Mouse (Mus musculus) mammary gland, adult 2 months (tissue): ENCODE results near the gene Arhgdia. TPM values are rescaled to one million over a fixed set of nuclear protein-coding genes. Genes with fewer than 3 reads are reported as not detected.

Experiments used
- polyA plus RNA-seq: library from polyadenylated mRNA; depleted of rRNA; stranded (reverse); fragments of >200 nt; gene quantifications from 2 replicates; pipeline ENCODE4 v1.2.3, GENCODE M21; 2012; ENCODE audit warnings: low replicate concordance; rRNA removed

Gene Arhgdia
- polyA plus RNA-seq = 741 and 971 TPM in 2 replicates

DNA sequence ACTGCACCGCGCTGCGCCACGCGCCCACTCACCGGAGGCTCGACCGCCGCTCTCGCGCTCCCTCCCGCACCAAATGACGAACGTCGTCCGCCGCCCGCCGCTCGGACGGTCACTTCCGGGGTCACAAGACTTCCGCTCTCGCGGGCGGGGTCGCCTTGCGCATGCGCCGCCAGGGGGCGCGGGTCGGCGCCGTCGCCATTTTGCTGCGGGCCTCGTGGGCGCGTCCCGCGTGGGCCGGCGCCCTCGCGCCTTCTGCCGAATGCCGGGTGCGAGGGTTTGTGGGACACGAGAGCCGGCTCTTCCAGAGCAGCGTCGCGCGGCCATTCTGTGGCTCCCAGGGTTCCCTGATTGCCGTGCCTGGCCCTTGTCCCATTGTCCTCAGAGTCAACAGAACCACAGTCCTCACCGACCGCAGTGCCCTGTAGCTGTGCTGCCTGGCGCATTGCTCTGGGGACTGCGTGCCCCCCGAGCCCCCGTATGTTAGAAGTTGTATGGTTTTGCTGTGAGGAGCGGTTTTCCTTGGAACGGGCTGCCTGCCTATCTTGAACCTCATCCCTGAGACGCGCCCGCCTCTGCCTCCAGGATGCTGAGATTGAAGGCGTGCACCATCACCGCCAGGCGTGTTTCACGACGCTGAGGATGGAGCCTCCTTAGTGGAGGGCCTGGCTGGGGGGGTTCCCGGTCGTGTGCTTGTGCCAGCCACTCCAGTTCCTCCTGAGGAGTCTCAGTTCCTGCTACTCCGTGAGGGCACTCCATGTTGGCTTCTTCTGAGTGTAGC, at the start of gene Arhgdia:
Gene Arhgdia (minus strand): TSS at position 135 of the 778 bp plus-strand sequence.

DNA sequence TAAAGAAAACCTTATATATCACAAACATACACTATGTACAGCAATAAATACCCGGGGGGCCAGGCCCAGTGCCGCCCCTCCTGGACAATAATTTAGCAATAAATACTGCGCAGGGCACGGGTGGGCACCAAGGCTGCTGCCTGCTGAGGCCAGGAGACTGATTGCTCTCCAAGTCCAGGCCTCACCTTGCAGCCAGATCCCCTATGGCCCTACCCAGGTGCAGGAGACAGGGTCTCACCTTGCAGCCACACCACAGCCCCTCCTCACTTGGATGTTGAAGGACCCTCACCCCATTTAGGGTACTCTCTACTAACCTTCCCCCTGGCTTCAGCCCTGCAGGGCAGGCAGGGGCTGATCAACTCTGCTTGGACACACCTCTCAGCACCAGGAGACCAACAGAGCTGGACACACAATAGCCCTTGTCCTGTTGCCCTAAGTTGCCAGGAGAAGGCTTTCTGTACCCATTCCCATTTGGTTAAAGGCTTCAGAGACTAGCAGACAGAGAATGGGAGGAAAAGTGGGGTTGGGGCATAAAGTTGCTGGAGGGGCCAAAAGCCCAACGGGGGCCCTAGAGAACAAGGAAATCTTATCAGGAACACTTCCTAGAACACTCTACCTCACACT, 43.8 kb upstream of the Arhgdia start, which contains the start of gene Sirt7:
Gene Sirt7 (minus strand): TSS at position 89 of the 624 bp plus-strand sequence.

DNA sequence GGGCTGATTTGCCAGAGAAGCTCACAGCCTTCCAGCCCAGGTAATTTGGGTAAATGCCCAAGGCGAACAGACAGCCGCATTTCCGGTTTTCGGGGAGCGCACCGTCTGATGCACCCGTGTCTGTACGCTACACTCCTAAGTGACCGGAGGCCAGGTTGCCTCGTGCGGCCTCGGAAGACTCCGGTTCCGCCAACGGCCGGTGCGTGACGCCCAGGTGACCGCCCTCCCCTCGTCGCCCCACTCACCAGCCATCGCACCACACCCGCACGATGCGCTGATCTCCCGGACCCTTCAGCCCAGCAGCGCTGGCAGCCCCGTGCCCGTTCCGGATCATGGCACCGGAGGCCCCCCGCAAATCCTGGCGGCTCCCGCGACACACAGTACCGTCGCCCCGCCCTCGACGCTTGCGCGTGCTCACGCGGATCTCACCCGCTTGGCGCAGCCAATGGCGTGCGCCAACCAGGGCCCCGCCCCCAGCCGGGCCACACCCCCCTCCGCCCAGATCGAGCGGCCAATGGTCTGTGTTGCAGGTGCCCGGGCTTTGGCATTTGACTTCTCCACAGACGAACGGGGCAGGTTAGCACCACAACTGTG, 36.2 kb upstream of the Arhgdia start, which contains the start of gene Pcyt2:
Gene Pcyt2 (minus strand): TSS at position 418 of the 594 bp plus-strand sequence.

DNA sequence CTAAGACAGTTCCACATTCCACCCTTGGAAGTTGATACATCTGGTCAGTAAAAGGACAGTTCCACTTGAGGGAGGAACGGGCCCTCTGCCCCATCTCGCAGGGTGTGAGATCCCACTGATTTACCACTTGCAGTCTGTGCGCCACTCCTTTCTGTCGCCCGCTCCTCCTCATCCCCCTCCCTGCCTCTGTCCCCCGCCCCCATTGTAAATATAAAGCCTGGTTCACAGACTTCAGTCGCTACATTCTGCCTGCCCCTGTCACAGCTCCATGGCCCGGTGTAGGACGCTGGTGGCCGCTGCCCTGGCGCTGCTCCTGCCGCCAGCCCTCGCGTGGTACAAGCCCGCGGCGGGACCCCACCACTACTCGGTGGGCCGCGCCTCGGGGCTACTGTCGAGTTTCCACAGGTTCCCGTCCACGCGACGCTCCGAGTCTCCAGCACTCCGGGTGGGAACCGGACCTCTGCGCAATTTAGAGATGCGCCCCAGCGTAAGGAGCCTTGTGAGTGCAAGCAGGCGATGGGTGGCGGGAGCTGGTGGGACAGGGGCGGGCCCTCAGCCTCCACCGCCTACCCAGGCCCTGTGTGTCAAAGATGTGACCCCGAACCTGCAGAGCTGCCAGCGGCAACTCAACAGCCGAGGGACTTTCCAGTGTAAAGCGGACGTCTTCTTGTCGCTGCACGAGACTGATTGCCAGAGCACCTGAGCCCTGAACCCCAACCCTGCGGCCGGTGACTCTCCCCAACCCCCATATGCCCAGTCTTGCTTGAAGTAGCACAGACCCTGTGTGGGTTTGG, 27.0 kb upstream of the Arhgdia start, which contains the start of gene Npb:
Gene Npb (plus strand): TSS at position 237 of the 794 bp plus-strand sequence.

DNA sequence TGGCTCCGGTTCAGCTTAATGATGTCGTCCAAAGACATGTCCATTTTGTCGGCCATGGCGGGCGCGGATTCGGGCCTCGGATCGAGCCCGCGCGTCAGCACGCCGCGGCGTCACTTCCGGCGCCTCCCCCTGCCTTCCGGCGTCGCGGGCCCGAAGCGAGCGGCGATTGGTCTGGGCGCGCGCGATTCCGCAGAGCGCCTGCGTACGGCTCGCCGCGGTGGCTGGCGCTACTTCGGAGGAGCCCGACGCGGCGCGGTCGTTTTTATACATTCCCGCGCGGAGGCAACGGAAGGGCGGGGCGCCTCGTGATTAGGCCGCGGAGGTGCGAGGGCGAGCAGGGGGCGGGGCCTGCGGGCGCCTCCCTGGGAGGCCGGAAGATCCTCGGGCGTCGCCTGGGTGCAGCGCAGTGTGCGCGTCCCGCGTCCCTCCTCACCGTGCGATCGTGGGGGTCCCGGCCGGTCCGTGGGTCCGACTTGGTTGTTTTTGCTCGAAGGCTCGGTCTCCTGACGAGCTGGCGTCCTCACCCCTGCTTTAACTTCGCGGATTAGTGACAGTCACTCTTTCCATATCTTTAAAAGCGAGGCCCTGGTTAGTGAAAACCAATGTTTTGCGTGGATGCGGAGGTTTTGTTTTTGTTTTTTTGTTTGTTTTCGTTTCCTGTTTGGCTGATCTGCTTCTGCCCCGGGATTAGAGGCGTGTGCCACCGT, 17.0 kb upstream of the Arhgdia start, which contains the start of the genes Alyref and Anapc11:
Gene Alyref (minus strand): TSS at position 83 of the 707 bp plus-strand sequence.
Gene Anapc11 (plus strand): TSS at position 139 of the 707 bp plus-strand sequence.

DNA sequence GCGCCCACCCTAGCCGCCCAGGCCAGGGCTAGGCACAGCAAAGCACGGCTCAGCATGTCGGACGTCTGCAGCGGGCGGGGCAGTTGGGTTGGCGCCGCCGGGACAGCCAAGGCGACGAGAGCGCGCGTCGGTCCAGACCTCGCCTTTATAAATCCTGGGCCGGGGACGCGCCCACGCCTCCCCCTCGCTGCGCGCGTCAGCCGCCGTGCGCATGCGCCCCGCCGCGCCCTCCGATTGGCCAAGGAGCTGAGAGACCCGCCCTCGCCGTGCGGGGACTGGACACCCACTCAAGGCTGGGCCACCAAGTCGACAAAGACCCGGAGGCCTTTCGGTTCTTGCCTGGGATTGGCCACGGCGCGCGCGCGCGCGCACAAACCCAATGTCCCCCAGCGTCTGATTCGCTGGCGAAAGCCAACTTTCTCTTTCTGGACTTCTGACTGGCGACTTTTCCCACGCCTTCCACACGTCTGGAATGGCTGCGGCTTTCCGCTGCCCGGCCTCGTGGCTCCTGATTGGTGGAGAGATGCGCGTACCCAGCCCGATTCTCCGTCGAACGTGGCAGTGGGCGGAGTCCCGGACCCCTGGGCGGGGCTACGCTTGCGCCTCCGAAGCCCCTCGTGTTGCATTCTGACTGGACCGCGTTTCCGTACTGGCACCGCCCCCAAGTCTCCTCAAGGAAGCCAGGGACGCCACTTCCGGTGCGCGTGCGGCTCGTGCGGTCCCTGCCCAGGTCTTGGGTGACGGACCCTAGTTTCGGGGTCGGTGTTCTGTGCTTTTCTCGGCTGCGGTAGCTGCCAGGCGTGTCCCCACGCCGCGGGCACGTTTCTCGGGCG, 8.5 kb downstream of the Arhgdia start, which contains the start of gene P4hb:
Gene P4hb (minus strand): TSS at position 502 of the 833 bp plus-strand sequence.

GRCm38 (mm10) chr11:120550810-120551440, 30.5 kb downstream of the Arhgdia start, which contains the start of gene Ppp1r27:
Ppp1r27 (minus strand) TSS chr11:120551132.

DNA sequence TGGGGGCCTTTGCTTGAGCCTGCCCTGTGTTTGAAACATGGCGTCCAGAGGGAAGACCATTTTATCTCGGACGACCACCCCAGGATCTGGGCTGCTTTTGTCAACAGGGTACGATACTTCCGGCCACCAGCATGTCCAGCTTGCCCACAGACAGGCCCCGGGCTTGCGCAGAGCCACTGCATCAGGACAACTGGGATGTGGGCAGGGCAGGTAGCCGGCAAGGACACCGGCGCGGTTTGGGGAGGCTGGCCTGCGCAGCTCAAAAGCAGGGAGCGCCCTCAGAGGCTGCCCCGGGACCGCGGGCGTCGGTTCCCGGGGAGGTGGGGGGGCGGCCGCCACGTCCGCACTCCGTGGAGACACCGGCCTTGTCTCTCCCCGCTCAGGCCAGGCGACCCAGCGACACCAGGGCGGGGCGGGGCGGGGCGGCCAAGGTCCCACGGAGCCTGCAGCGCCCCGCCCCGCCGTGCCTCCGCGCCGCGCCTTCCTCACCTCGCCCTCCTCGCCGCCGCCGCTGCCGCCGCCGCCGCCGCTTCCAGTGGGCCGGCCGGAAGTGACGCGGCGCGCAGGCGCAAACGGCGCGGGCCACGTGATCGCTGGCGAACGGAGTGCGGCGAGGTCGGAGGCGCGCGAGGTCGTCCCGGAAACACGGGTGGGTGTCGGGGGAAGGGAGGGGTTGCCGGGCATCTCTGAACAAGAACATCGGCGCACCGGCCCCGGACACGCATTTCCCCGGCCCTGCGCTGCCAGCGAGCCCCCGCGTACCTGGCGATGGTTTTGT, 32.1 kb downstream of the Arhgdia start, which contains the start of gene Mcrip1:
Gene Mcrip1 (minus strand): TSS at position 560 of the 778 bp plus-strand sequence.

DNA sequence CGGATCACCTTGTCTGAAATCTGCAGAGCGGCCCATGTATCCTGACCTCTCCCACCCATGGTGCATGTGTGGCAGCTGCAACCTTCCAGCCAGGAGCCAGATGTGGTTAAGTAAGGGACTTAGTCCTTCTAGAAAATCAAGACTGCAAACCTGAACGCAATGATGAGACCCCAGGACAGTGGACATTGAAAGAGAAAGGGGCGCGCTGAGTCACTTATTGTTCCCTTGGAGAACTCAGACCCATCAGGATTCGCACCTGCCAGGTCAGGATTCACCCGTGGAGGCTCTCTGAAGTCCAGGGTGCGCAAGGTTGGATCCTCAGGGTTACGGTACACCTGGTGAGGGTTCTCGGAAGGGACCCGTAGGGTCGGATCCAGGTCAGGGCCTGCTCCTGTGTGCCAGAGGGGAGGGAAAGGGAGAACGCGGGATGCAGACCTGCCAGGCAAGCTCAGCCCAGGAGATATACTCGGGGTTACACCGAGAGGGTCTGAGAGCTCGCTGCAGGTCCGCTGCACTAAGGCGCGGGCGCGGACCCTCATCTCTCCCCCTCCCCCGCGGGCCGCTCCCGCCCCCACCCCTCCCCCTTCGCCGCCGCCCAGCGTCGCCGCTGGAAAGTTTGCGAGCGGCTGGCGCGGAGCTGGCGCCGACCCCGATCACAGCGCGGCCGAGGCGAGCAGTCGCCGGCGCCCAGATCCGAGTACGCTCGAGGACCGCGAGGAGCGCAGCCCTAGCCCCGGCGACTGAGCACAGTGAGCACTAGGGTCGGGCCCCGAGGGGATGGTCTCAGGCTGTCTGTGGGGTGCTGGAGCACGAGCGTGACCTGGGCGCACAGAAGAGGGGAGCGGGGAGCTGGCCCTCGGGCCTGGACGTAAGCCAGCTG, 51.1 kb downstream of the Arhgdia start, which contains the start of gene Gcgr:
Gene Gcgr (plus strand): TSS at position 615 of the 880 bp plus-strand sequence.

Other genes with a start within 250 kb of the Arhgdia start
- 880 and 1,219 TPM in 2 replicates for gene Actg1, start 233.1 kb downstream of the Arhgdia start, polyA plus RNA-seq
- gene Fscn2, start 220.1 kb downstream of the Arhgdia start, polyA plus RNA-seq = 0.07 and 0.10 TPM in 2 replicates
- gene Faap100, start 202.9 kb downstream of the Arhgdia start, polyA plus RNA-seq = 47.6 and 79.8 TPM in 2 replicates
- 67.9 and 103 TPM in 2 replicates for gene Nploc4, start 143.9 kb downstream of the Arhgdia start, polyA plus RNA-seq
- 3.3 and 5.9 TPM in 2 replicates for gene Tspan10, start 139.0 kb downstream of the Arhgdia start, polyA plus RNA-seq
- gene Pde6g, start 128.1 kb downstream of the Arhgdia start, polyA plus RNA-seq = 0.43 and 2.0 TPM in 2 replicates
- 37.1 and 39.9 TPM in 2 replicates for gene Oxld1, start 123.6 kb downstream of the Arhgdia start, polyA plus RNA-seq
- gene Ccdc137, start 123.5 kb downstream of the Arhgdia start, polyA plus RNA-seq = 12.1 and 23.9 TPM in 2 replicates
- gene Arl16, start 114.0 kb downstream of the Arhgdia start, polyA plus RNA-seq = 23.2 and 25.3 TPM in 2 replicates
- 84.8 and 162 TPM in 2 replicates for gene Mrpl12, start 97.0 kb downstream of the Arhgdia start, polyA plus RNA-seq
- 769 and 1,138 TPM in 2 replicates for gene Slc25a10, start 89.8 kb downstream of the Arhgdia start, polyA plus RNA-seq
- 0.96 and 2.7 TPM in 2 replicates for gene Gcgr, start 50.9 kb downstream of the Arhgdia start, polyA plus RNA-seq
- 142 and 150 TPM in 2 replicates for gene Mcrip1, start 31.9 kb downstream of the Arhgdia start, polyA plus RNA-seq
- gene Ppp1r27, start 30.5 kb downstream of the Arhgdia start, polyA plus RNA-seq = 143 TPM in 1 of 2 replicates, not detected in the other
- 141 and 220 TPM in 2 replicates for gene P4hb, start 8.4 kb downstream of the Arhgdia start, polyA plus RNA-seq
- gene Alyref, start 16.7 kb upstream of the Arhgdia start, polyA plus RNA-seq = 11.0 and 20.7 TPM in 2 replicates
- 122 and 159 TPM in 2 replicates for gene Anapc11, start 16.8 kb upstream of the Arhgdia start, polyA plus RNA-seq
- gene Npb, start 26.9 kb upstream of the Arhgdia start, polyA plus RNA-seq = 1.7 and 5.2 TPM in 2 replicates
- 242 and 269 TPM in 2 replicates for gene Pcyt2, start 36.3 kb upstream of the Arhgdia start, polyA plus RNA-seq
- 77.0 and 95.0 TPM in 2 replicates for gene Sirt7, start 43.6 kb upstream of the Arhgdia start, polyA plus RNA-seq
- 45.1 and 52.6 TPM in 2 replicates for gene Mafg, start 52.0 kb upstream of the Arhgdia start, polyA plus RNA-seq
- gene Pycr1, start 62.1 kb upstream of the Arhgdia start, polyA plus RNA-seq = 11.2 and 12.4 TPM in 2 replicates
- gene Myadml2, start 66.5 kb upstream of the Arhgdia start, polyA plus RNA-seq = 0.44 and 29.6 TPM in 2 replicates
- gene Notum, start 79.6 kb upstream of the Arhgdia start, polyA plus RNA-seq = 0.22 and 0.60 TPM in 2 replicates
- gene Aspscr1, start 91.3 kb upstream of the Arhgdia start, polyA plus RNA-seq = 94.3 and 126 TPM in 2 replicates
- gene Cenpx, start 132.1 kb upstream of the Arhgdia start, polyA plus RNA-seq = 90.7 and 105 TPM in 2 replicates
- 27.1 and 30.3 TPM in 2 replicates for gene Lrrc45, start 132.3 kb upstream of the Arhgdia start, polyA plus RNA-seq
- gene Rac3, start 139.8 kb upstream of the Arhgdia start, polyA plus RNA-seq = 7.6 and 15.5 TPM in 2 replicates
- gene Dcxr, start 145.7 kb upstream of the Arhgdia start, polyA plus RNA-seq = 84.6 and 91.9 TPM in 2 replicates
- 277 and 287 TPM in 2 replicates for gene Cbr2, start 150.5 kb upstream of the Arhgdia start, polyA plus RNA-seq
- gene Hmga1b, start 181.2 kb upstream of the Arhgdia start, polyA plus RNA-seq = 0.86 and 1.4 TPM in 2 replicates
- 56.0 and 80.9 TPM in 2 replicates for gene Rfng, start 202.6 kb upstream of the Arhgdia start, polyA plus RNA-seq
- gene Gps1, start 202.6 kb upstream of the Arhgdia start, polyA plus RNA-seq = 129 and 190 TPM in 2 replicates
- 30.8 and 36.8 TPM in 2 replicates for gene Dus1l, start 214.8 kb upstream of the Arhgdia start, polyA plus RNA-seq
- gene Fasn, start 242.9 kb upstream of the Arhgdia start, polyA plus RNA-seq = 15,404 and 19,960 TPM in 2 replicates